Mouse (Mus musculus): ENCODE measurements around the gene Pcyt2. TPM values are rescaled to one million over a fixed set of nuclear protein-coding genes. Genes with fewer than 3 reads are reported as not detected.

The Pcyt2 gene
- 143 and 168 TPM in 2 replicates for polyA plus RNA-seq (2012; ENCODE audit: insufficient read depth, low replicate concordance)

DNA sequence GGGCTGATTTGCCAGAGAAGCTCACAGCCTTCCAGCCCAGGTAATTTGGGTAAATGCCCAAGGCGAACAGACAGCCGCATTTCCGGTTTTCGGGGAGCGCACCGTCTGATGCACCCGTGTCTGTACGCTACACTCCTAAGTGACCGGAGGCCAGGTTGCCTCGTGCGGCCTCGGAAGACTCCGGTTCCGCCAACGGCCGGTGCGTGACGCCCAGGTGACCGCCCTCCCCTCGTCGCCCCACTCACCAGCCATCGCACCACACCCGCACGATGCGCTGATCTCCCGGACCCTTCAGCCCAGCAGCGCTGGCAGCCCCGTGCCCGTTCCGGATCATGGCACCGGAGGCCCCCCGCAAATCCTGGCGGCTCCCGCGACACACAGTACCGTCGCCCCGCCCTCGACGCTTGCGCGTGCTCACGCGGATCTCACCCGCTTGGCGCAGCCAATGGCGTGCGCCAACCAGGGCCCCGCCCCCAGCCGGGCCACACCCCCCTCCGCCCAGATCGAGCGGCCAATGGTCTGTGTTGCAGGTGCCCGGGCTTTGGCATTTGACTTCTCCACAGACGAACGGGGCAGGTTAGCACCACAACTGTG lies at the start of gene Pcyt2:
TSS of gene Pcyt2 (minus strand) at position 418 of the 594 bp plus-strand sequence.
- Histone ChIP-seq H3K4me3 (replicated peaks) (peak within 1 kb of the TSS; percentile 97), H3K9me3 (no peaks in the 10 kb centered on the region), H3K27me3 (replicated peaks) (no peaks in the 10 kb centered on the region), H3K36me3 (replicated peaks; ENCODE audit: low read length) (peaks cover 86% of the 10 kb centered on the region), H3K4me1 (peaks cover 85% of the 10 kb centered on the region)
- TF ChIP-seq FLI1 (IDR thresholded peaks at IDR 0.05; ENCODE audit: low read length): no peak
- no peak for TF ChIP-seq GATA1 (IDR thresholded peaks at IDR 0.05; ENCODE audit: borderline replicate concordance, low read length)

DNA sequence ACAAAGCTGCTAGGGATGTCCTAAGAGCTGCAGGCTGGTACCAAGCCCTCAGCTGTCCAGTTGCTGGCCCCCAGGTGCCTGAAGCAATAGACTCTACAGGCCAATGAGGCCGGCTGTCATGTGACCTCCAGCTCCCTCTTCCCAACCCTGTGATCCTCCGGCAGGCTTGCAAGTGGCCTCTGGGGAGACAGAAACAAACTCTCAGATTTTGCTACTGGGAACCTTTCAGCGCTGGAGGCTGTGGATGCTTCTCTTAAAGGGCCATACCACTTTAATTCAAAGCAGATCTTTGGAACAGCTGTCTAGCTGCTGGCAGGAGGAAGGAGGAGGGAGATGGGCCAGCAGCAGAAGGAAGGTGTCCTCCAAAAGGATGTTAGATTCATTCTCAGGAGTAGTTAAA lies 48.9 kb upstream of the Pcyt2 start:
- TF ChIP-seq GATA1 (IDR thresholded peaks at IDR 0.05; ENCODE audit: borderline replicate concordance, low read length): no peak
- no peak for TF ChIP-seq FLI1 (IDR thresholded peaks at IDR 0.05; ENCODE audit: low read length)
- Histone ChIP-seq H3K9me3 (no peaks in the 10 kb centered on the region), H3K36me3 (replicated peaks; ENCODE audit: low read length) (no peaks in the 10 kb centered on the region), H3K4me1 (peaks cover 19% of the 10 kb centered on the region), H3K27me3 (replicated peaks) (peaks cover 59% of the 10 kb centered on the region), H3K4me3 (replicated peaks) (no peak overlapping the region)

DNA sequence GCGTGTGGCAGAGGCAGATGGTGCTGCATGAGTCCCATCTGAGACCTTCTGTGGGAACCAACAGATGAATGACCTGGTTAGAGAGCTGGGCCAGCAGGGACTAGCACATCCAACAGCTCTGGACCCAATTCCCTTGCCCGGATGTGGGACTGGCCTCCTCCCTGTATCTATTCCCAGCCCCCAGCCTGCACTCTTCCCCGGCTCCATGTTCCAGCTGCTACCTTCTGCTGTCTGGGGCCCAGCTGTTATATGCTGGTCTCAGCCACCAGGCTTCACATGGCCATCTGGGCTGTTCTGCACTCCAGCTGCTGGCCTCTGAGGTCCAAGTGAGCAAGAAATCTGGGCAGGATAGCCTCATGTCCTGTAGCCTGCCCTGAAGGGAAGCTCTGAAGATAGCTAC lies 47.7 kb upstream of the Pcyt2 start:
- H3K4me3 ChIP-seq (replicated peaks): no peak overlapping the region
- no peaks in the 10 kb centered on the region for H3K9me3 ChIP-seq
- peaks cover 30% of the 10 kb centered on the region for H3K4me1 ChIP-seq
- peaks cover 72% of the 10 kb centered on the region for H3K27me3 ChIP-seq (replicated peaks)
- TF ChIP-seq GATA1 (IDR thresholded peaks at IDR 0.05; ENCODE audit: borderline replicate concordance, low read length) (no peak), FLI1 (IDR thresholded peaks at IDR 0.05; ENCODE audit: low read length) (no peak)
- H3K36me3 ChIP-seq (replicated peaks; ENCODE audit: low read length): no peaks in the 10 kb centered on the region

DNA sequence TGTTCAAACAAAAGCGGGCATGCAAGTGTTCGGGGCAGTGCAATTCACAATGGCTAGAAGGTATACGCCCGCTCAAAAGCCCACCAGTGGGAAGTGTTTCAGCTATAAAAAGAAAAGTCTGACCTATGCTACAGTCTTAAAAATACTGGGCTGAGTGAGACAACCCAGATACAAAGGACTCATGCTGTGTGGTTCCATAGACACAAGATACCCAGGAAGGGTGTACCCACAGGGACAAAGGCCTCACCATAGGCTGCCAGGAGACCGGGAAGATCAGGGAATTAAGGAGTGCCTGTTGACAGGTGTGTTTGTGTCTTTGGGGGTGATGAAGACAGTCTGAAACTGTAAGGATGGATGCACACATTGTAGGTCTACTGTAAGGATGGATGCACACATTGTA lies 46.0 kb upstream of the Pcyt2 start:
- H3K4me1 ChIP-seq: peaks cover 47% of the 10 kb centered on the region
- H3K4me3 ChIP-seq (replicated peaks): no peak overlapping the region
- H3K36me3 ChIP-seq (replicated peaks; ENCODE audit: low read length): no peaks in the 10 kb centered on the region
- TF ChIP-seq FLI1 (IDR thresholded peaks at IDR 0.05; ENCODE audit: low read length) (no peak), GATA1 (IDR thresholded peaks at IDR 0.05; ENCODE audit: borderline replicate concordance, low read length) (no peak)
- H3K9me3 ChIP-seq: no peaks in the 10 kb centered on the region
- H3K27me3 ChIP-seq (replicated peaks): peaks cover 84% of the 10 kb centered on the region

DNA sequence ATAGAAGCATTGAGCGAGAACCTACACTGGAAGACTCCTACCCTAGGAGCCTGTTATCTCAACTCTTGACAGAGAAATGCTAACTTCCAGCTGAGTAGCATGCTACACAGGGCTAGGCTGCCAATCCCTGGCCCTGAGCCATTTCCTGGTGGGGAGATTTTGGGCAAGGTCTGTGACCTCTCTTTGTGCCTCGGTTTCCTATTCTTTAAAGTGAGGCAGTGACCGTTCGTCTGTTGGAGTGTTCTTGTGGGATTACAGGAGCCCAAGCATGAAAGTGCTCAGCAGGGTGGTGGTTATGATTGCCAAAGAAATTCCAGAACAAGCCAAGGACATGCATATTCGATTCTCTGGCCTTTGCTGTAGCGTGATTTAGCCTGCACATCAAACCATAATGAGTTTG lies 45.0 kb upstream of the Pcyt2 start:
- peaks cover 94% of the 10 kb centered on the region for H3K27me3 ChIP-seq (replicated peaks)
- no peaks in the 10 kb centered on the region for H3K36me3 ChIP-seq (replicated peaks; ENCODE audit: low read length)
- peaks cover 50% of the 10 kb centered on the region for H3K4me1 ChIP-seq
- no peaks in the 10 kb centered on the region for H3K9me3 ChIP-seq
- no peak overlapping the region for H3K4me3 ChIP-seq (replicated peaks)
- TF ChIP-seq GATA1 (IDR thresholded peaks at IDR 0.05; ENCODE audit: borderline replicate concordance, low read length) (no peak), FLI1 (IDR thresholded peaks at IDR 0.05; ENCODE audit: low read length) (no peak)

DNA sequence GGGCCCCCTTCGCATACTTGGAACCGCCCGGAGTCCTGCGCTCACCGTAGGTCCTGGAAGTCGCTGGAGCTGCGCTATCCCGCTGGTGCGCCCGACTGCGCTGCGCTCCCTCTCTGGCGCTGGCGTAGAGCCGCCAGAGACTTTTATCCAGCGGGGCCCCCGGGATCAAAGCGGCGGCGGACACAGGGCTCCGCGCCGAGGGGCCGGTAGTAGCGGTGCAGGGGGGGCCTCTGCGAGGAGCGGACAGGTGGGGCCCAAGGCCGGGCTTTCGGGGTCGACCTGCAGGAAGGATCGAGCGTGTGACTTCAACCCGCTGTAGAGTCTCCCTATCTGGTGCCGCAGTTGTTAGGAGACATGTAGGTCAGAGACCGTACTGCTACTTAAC lies 43.3 kb upstream of the Pcyt2 start, which contains the start of gene Notum:
TSS of gene Notum (minus strand) at position 100 of the 385 bp plus-strand sequence.
- H3K4me3 ChIP-seq (replicated peaks): peak within 1 kb of the TSS; percentile 91
- TF ChIP-seq FLI1 (IDR thresholded peaks at IDR 0.05; ENCODE audit: low read length): no peak
- no peak for TF ChIP-seq GATA1 (IDR thresholded peaks at IDR 0.05; ENCODE audit: borderline replicate concordance, low read length)
- H3K4me1 ChIP-seq: peaks cover 45% of the 10 kb centered on the region
- H3K9me3 ChIP-seq: no peaks in the 10 kb centered on the region
- peaks cover 96% of the 10 kb centered on the region for H3K27me3 ChIP-seq (replicated peaks)
- no peaks in the 10 kb centered on the region for H3K36me3 ChIP-seq (replicated peaks; ENCODE audit: low read length)

DNA sequence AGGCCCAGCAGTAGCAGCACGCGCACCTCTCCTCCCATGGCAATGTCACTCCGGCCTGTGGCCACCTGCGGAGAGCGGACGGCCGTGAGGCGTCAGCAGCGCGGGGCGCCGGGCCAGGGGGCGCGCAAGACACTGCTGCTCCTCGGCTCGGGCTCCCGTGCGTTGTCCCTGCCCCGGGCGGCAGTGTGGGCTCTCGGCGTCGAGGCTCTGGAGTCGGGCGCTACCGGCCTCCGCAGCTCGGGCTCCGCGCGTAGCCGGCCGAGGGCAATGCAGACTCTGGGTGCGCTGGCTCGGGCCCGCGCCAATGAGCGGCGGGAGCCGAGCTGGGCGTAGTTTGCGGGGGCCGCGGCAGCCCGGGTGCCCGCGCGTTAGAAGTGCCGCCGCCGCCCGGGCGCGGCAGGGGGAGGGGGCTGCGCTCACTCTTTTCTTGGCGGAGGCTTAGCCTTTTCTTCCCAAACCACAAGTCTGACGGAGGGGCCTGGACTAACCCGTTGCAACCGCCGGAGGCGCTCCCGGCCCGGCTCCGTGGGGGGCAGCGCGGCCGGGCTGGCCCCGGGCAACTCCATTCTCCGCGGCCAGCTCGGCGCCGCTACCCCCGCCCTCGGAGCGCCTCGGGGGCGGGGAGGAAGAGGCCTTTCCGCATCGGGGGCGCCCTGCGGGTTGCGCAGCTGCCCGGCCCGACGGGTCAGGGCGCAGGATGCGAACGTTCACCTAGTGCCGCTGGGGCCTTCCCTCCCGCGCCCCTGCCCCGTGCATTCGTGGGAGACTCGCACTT lies 42.8 kb upstream of the Pcyt2 start:
- Histone ChIP-seq H3K4me1 (peaks cover 43% of the 10 kb centered on the region), H3K27me3 (replicated peaks) (peaks cover 98% of the 10 kb centered on the region), H3K36me3 (replicated peaks; ENCODE audit: low read length) (no peaks in the 10 kb centered on the region), H3K9me3 (no peaks in the 10 kb centered on the region), H3K4me3 (replicated peaks) (peak overlapping the region; percentile 91)
- TF ChIP-seq FLI1 (IDR thresholded peaks at IDR 0.05; ENCODE audit: low read length) (no peak), GATA1 (IDR thresholded peaks at IDR 0.05; ENCODE audit: borderline replicate concordance, low read length) (no peak)

DNA sequence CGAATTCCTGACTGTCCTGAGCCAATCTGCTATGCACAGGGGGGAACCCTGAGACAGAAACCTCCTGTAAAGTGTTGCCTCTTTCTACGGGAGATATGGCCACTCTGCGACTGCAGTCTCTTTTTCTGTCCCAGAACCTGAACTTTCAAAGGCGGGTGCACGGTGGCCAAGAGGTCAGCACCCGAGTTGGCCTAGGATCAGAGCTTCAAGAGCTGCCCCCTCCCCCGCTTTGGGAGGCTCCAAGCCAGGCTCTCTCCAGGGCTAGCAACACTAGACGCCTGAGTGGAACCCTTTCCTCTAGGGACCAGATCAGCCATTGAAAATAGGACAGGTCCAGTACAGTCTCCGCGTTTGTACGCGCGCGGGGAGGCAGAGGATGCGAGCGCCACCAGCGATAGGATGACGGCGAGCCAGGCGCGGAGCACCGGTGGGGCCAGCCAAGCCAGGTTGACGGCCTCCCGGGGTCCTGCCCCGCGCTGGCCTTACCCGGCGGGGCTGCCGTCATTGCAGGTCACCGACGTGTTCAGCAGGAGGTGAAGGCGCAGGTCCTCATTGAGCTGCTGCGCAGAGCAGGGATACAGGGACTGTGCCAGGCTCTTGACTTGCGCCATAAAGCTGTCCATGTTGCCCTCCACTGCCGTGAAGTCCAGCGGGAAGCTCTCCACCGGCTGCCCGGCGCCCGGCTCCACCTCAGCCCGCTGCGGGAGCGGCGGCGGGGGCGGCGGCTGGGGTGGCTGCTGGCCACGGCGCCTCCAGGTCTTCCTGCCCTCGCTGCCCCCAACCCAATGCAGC lies 42.0 kb upstream of the Pcyt2 start:
- peaks cover 41% of the 10 kb centered on the region for H3K4me1 ChIP-seq
- H3K4me3 ChIP-seq (replicated peaks): peak overlapping the region; percentile 91
- no peaks in the 10 kb centered on the region for H3K9me3 ChIP-seq
- H3K27me3 ChIP-seq (replicated peaks): peaks cover 95% of the 10 kb centered on the region
- H3K36me3 ChIP-seq (replicated peaks; ENCODE audit: low read length): no peaks in the 10 kb centered on the region
- TF ChIP-seq GATA1 (IDR thresholded peaks at IDR 0.05; ENCODE audit: borderline replicate concordance, low read length) (no peak), FLI1 (IDR thresholded peaks at IDR 0.05; ENCODE audit: low read length) (no peak)

DNA sequence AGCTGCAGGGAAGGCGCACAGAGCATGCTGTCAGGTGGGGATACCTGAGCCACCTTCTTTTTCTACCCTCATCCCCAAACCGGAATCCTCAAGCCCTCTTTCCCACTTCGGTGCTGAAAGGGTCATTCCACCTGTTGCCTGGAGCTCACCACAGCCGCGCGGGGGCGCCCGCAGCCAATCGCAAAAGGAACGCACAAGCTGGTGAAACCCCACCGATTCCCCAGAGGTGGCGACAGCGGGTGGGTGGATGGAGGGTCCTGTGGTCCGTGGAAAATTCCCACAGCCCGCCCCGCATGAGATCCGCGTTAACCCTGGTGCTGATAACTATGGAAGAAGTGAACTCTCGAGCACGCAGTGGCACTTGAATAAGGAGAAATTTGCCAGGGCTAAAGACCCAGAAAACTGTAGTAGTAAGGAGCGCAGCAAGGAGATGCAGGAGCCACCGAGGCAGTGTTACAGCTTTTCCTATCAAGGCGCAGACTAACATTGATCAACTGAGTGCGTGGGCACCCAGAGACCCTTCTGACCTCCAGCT lies 41.2 kb upstream of the Pcyt2 start:
- no peak for TF ChIP-seq FLI1 (IDR thresholded peaks at IDR 0.05; ENCODE audit: low read length)
- no peak for TF ChIP-seq GATA1 (IDR thresholded peaks at IDR 0.05; ENCODE audit: borderline replicate concordance, low read length)
- H3K27me3 ChIP-seq (replicated peaks): peaks cover 97% of the 10 kb centered on the region
- no peaks in the 10 kb centered on the region for H3K9me3 ChIP-seq
- peak overlapping the region; percentile 77 for H3K4me3 ChIP-seq (replicated peaks)
- H3K36me3 ChIP-seq (replicated peaks; ENCODE audit: low read length): no peaks in the 10 kb centered on the region
- peaks cover 49% of the 10 kb centered on the region for H3K4me1 ChIP-seq
